Mouse (Mus musculus) ES-E14 (cell line): Measurements from ENCODE around the gene Calhm6.

Experiments
- MAFK ChIP-seq: IDR thresholded peaks from 2 replicates; pipeline ENCODE4 v1.6.1; 2014; ENCODE audit warnings: mild to moderate bottlenecking, low read depth, low read length, inconsistent platforms; ENCODE audit not compliant: insufficient read depth
- ZC3H11A ChIP-seq: IDR thresholded peaks from 2 replicates; pipeline ENCODE4 v1.6.1; 2012; ENCODE audit warnings: low read depth, mild to moderate bottlenecking, inconsistent platforms, low read length, borderline replicate concordance

DNA sequence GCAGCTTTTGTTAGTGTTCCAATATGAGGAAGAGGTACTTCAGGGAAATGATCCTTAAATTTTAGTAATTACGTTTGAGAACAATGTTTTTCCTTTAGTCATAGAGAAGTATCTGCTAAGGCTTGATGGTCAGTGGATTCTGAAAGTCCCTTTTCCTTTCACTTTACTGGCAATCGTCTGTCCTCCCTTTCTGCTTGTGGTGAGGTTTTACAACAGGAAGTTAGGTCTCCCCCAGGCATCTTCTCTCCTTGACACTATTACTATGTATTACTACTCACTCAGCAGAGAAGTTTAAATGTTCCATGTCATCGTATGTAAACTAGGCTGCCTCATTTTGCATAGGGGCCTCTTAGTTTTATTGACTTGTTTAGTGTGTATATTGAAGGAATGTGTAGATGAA is 38.3 kb downstream of the Calhm6 start:
- TF ChIP-seq ZC3H11A (no peak), MAFK (no peak)
